Mouse (Mus musculus) left cerebral cortex, postnatal 4 days (tissue): ENCODE data around the gene Ggn. TPM values are rescaled to one million over a fixed set of nuclear protein-coding genes. Genes with fewer than 3 reads are reported as not detected.
"Not testable (repeated sequence)": the region's sequence is repeated elsewhere in the genome, so short reads cannot be mapped to it uniquely, and the experiment has no call there.

Experiments used
- DNase-seq: peaks from one replicate; pipeline ENCODE4 v3.0.0-alpha.2; 2022
- intact Hi-C: fragments of 180-260 bp; cut with DNase I; formaldehyde crosslinking; loops from one replicate; pipeline ENCODE4 v1.15.1; 2025
- total RNA-seq, 2 experiments: library from RNA; stranded (reverse); gene quantifications; 2 replicates each; pipeline ENCODE4 v1.2.3; 2021

The Ggn gene
- total RNA-seq, 2 experiments from 2014 or later = 0.58 to 1.1 TPM

DNA sequence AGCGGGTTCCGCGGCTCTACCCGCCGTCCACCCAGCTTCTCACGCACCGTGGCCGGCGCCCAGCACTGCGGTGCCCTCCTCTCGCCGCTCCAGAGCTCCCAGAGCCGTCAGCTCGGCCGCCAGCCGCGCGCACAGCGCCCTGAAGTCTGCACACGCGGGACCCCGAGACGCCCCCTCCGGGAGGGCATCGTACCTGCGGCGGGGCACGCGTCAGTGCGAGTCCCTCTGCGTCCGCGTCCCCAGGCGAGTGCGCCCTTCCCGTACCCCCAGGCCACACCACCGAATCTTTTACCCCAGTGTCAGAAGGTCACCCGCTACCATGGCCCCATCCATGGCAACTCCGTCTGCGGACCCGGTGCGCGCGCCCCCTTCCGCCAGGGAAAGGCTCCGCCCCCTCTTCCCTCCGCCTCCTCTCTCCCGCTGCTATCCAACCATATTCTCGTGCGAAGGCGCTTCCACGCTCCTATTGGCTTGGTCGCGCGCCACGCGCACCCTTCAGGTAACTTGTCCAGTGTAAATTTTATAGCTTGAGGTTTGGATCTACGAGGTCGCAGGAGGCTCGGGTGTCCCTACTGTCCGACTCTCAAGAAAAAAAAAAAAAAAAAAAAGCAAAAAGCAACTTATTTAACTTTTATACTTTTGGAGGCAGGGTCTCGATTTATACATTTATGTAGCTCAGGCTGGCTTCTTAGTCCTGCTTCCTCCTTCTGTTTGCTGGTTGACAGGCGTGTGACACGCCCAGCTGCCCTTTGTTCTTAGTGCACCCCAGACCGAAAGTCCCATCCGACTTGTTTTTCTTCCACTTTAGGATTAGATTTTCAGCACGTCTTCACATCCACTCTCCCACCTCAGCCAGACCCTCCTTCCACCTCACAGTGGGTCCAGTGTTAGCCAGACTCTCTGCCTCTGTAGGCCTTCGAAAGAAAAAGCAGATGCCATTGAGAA, 13.9 kb upstream of the Ggn start, which contains the start of gene Fam98c:
Fam98c (minus strand) TSS at position 397 of the 945 bp plus-strand sequence.
- peak; percentile 85 for DNase-seq
- intact Hi-C loops = no loop called here

DNA sequence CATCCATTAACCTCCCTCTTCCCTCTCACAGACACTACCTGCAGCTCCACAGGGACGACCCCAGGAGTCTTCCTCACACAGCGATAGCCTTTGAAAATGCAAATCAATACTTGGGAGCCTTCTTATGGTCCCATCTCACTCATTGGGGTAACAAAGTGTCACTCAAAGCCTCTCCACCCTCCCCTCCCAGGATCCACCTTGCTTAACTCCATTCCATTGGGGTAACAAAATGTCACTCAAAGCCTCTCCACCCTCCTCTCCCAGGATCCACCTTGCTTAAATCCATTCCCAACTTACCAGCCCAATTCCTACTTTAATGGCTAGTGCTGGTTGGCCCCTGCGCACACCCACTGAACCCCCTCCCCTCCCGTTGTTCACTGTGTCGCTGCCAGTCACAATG, 11.7 kb upstream of the Ggn start:
- intact Hi-C loops = no loop called here
- DNase-seq = no peak

- intact Hi-C loops = loop anchor here (10.0 kb wide), 1 partner anchor 97 kb away; no protein-coding TSS in a partner anchor
- DNase-seq = no peak
These were observed 7.7 kb upstream of the Ggn start for GRCm38 (mm10) chr7:29162294-29162693.

DNA sequence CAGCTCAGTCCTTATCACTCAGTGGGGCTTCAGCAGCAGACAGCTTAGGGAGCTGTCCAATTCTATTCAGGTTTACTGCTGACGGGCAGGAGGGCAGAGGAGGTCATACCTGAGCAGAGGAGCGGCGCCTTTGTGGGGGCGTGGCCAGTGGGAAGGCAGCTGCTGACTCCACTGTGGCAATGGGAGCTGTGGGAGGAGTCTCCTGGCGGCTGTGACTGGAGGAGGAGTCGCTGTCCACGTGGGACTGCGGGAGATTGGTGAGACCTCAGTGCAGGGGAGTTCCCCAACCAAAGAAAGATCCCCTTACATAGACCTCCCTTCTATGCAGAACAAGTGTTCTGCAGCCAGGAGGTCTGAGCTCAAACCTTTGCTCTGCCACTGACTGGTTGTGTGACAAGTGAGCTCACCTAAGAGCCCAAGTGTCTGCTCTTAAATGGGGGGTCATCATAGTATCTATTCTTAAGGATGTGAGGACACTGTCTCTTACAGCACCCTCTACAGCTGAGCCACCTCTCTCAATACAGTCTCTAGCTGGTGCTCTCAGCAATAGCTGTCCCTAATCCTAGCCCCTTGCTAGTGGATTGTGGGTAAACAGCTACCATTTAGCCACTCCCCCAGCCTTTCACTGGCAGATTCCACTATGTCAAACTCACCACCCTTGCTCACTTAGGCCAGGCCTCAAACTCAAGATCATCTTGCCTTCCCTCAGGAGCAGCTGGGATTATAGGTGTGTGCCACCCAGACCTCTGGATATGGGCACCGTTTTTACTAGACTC, 7.1 kb upstream of the Ggn start:
- intact Hi-C loops = loop anchor here (10.0 kb wide), 1 partner anchor 98 kb away; no protein-coding TSS in a partner anchor
- DNase-seq = no peak

DNA sequence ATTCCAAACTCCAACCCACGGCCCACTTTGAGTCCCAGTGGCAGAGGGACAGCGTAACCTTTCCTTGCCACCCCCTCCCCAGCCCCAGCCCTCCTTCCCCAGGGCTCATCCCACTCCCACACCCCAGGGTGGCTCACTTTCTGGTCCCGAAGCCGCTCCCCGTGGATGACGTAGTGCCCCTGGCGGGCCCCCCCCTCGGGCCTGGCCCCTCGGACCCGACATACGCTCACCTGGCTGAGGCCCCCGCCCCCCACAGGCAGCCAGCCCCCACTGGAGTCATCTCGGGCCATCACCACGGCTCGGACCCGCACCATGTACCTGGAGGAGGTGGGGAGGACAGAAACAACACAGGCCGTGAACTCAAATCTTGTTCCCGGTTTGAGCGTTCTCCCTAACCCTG, 2.4 kb upstream of the Ggn start:
- intact Hi-C loops = loop anchor here (10.0 kb wide), 1 partner anchor 103 kb away; no protein-coding TSS in a partner anchor
- DNase-seq = no peak

DNA sequence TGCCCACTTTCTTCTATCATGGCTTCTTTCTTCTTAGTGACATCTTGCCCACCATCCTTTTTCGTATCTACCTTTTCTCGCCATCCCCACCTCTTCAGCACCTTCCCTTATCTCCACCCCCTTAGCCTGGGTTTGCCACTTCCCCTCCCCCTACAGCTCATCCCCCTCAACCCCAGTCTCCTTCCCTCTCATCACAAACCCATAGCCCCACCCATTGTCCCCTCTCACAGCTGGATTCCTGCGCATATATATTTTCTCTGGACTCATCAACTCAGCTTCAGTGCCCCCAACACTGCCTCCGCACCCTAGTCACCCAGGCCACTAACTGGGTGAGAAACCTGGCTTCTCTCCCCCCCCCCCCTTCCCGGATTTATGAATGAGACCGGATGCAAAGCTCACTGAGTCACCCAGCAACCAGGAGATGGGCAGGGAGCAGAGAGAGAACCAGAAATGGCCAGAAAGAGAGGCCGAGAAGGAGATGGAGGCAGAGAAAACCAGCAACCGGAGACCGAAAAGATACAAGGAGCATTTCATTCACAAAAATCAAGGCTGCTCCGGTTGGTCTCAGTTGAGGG, 1.8 kb upstream of the Ggn start:
- no peak for DNase-seq
- intact Hi-C loops = loop anchor here (10.0 kb wide), 1 partner anchor 103 kb away; no protein-coding TSS in a partner anchor

- intact Hi-C loops = loop anchor here (10.0 kb wide), 1 partner anchor 104 kb away; no protein-coding TSS in a partner anchor
- DNase-seq = peak; percentile 61
These were observed 1.2 kb upstream of the Ggn start for GRCm38 (mm10) chr7:29168791-29169230.

GRCm38 (mm10) chr7:29169231-29170065, 562 bp upstream of the Ggn start:
- peak; percentile 92 for DNase-seq
- intact Hi-C loops = loop anchor here (5.0 to 10.0 kb wide), 2 partner anchors 105 to 133 kb away; partner anchors contain the start of gene Dpf1

DNA sequence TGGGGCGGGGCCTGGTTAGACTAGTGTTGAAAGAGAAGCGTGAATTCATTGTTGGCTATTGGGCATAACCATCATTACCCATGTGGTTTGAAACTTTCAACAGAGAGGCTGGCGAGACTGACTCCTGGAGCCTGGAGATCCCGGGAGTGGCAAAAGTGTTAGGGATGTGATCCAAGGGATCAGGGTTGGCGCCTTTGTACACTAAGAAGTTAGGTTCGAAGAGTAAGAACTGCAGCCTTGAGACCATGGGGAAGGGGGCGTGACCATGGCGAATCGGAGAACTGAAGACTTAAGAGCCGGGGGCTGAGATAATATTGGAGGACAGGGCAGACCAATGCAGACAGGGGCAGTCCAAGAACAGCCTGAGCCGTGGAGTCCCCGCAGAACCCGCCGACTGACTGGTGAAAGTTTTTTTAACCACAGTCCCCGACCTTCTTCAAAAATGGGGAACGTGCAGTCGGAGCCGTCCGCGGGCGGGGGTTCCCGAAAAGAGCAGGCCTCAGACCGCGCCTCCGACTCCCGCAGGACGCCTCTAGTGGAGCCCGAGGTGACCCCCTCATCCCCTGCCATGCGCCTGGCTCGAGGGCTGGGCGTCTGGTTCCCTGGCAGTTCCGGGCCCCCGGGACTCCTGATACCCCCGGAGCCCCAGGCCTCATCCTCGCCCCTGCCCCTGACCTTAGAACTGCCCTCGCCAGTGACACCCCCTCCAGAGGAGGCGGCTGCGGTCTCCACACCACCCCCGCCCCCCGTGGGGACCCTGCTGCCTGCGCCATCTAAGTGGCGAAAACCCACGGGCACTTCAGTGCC, 948 bp downstream of the Ggn start:
- DNase-seq = peak; percentile 39

GRCm38 (mm10) chr7:29171562-29172097, 1.6 kb downstream of the Ggn start:
- no peak for DNase-seq
- intact Hi-C loops = loop anchor here (5.0 kb wide), 1 partner anchor 131 kb away; the partner anchor contains the start of gene Dpf1

More for the DNA sequence above, 948 bp downstream of the Ggn start:
- intact Hi-C loops = loop anchor here (5.0 kb wide), 1 partner anchor 131 kb away; the partner anchor contains the start of gene Dpf1

- DNase-seq = no peak
- intact Hi-C loops = loop anchor here (5.0 kb wide), 1 partner anchor 130 kb away; the partner anchor contains the start of gene Dpf1
These were observed 2.5 kb downstream of the Ggn start for GRCm38 (mm10) chr7:29172390-29173016.

DNA sequence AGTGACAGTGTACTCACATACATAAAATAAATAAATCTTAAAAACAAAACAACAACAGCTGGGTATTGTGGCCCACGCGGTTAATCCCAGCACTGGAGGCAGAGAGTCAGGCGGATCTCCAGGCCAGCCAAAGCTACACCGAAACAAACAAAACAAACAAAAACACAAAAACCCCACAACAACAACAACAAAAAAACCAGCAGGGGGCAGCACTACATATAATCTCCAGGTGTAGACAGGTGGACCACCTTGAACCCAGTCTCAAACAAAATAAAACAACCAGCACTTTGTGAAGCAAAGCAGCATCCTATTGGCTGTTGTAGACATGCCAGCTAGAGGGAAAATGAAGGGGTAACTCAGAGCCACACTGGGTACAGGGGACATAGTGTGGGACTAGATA, 8.1 kb downstream of the Ggn start:
- intact Hi-C loops = no loop called here
- DNase-seq = no peak

GRCm38 (mm10) chr7:29179323-29179722, 9.3 kb downstream of the Ggn start:
- intact Hi-C loops = no loop called here
- DNase-seq = no peak

GRCm38 (mm10) chr7:29180077-29180853, 10.3 kb downstream of the Ggn start, which contains the start of gene Psmd8:
TSS of gene Psmd8 (minus strand) at chr7:29180701.
- intact Hi-C loops = no loop called here
- peak; percentile 98 for DNase-seq

GRCm38 (mm10) chr7:29180854-29181236, 10.8 kb downstream of the Ggn start:
- intact Hi-C loops = no loop called here
- no peak for DNase-seq

GRCm38 (mm10) chr7:29181323-29181722, 11.3 kb downstream of the Ggn start:
- intact Hi-C loops, DNase-seq: not testable (repeated sequence)

- DNase-seq, intact Hi-C loops: not testable (repeated sequence)
These were observed 24.2 kb downstream of the Ggn start for GRCm38 (mm10) chr7:29194230-29194629.
